Mouse (Mus musculus) c-Kit-negative CD71-positive TER-119-positive erythroid progenitor cells, embryonic 14.5 days (primary cell): ENCODE measurements around the gene Wdr59.
"Not testable (repeated sequence)": the region's sequence is repeated elsewhere in the genome, so short reads cannot be mapped to it uniquely, and the experiment has no call there.

ENCODE experiments used
- DNase-seq: peaks from one replicate; pipeline ENCODE4 v3.0.0-alpha.2; 2013; ENCODE audit warnings: low read depth, low spot score

Gene Wdr59

GRCm38 (mm10) chr8:111537765-111538158 is 15.9 kb upstream of the Wdr59 start:
- DNase-seq = no peak

GRCm38 (mm10) chr8:111536978-111537764 is 15.3 kb upstream of the Wdr59 start:
- DNase-seq = no peak

GRCm38 (mm10) chr8:111536031-111536977 is 14.4 kb upstream of the Wdr59 start, which contains the start of gene Znrf1:
Znrf1 (plus strand) TSS chr8:111536097.
- peak; percentile 28 for DNase-seq

- no peak for DNase-seq
These were observed 13.6 kb upstream of the Wdr59 start for GRCm38 (mm10) chr8:111535491-111535890.

GRCm38 (mm10) chr8:111533503-111533902 is 11.6 kb upstream of the Wdr59 start:
- no peak for DNase-seq

GRCm38 (mm10) chr8:111531621-111532020 is 9.7 kb upstream of the Wdr59 start:
- DNase-seq = no peak

- DNase-seq = no peak
These were observed 9.3 kb upstream of the Wdr59 start for GRCm38 (mm10) chr8:111531191-111531590.

- no peak for DNase-seq
These were observed 6.2 kb upstream of the Wdr59 start for GRCm38 (mm10) chr8:111528071-111528470.

GRCm38 (mm10) chr8:111527149-111527548 is 5.3 kb upstream of the Wdr59 start:
- DNase-seq = no peak

- no peak for DNase-seq
These were observed 4.6 kb upstream of the Wdr59 start for GRCm38 (mm10) chr8:111526403-111527024.

- DNase-seq = no peak
These were observed 4.4 kb downstream of the Wdr59 start for GRCm38 (mm10) chr8:111517466-111517865.

GRCm38 (mm10) chr8:111516451-111517035 is 5.3 kb downstream of the Wdr59 start:
- DNase-seq = no peak

- no peak for DNase-seq
These were observed 8.4 kb downstream of the Wdr59 start for GRCm38 (mm10) chr8:111513446-111513845.

- DNase-seq = no peak
These were observed 9.0 kb downstream of the Wdr59 start for GRCm38 (mm10) chr8:111512941-111513340.

- no peak for DNase-seq
These were observed 11.5 kb downstream of the Wdr59 start for GRCm38 (mm10) chr8:111510401-111510800.

GRCm38 (mm10) chr8:111509278-111509677 is 12.6 kb downstream of the Wdr59 start:
- no peak for DNase-seq

GRCm38 (mm10) chr8:111508566-111508965 is 13.3 kb downstream of the Wdr59 start:
- no peak for DNase-seq

GRCm38 (mm10) chr8:111501724-111502464 is 20.0 kb downstream of the Wdr59 start:
- no peak for DNase-seq

GRCm38 (mm10) chr8:111498249-111498648 is 23.6 kb downstream of the Wdr59 start:
- DNase-seq = not testable (repeated sequence)

GRCm38 (mm10) chr8:111496326-111496725 is 25.6 kb downstream of the Wdr59 start:
- DNase-seq = no peak

- DNase-seq = no peak
These were observed 28.7 kb downstream of the Wdr59 start for GRCm38 (mm10) chr8:111493176-111493575.
